Mouse (Mus musculus): ENCODE data around the gene Ufc1. TPM values are rescaled to one million over a fixed set of nuclear protein-coding genes. Genes with fewer than 3 reads are reported as not detected.
A peak's percentile ranks its signal among the peaks of the same experiment; 100 is the strongest.
"Not testable (repeated sequence)": the region's sequence is repeated elsewhere in the genome, so short reads cannot be mapped to it uniquely, and the experiment has no call there.

Gene Ufc1
- total and polyA plus RNA-seq, 2 experiments from 2014 or later: 90.1 to 142 TPM

- H3K36me3 ChIP-seq (ENCODE audit: insufficient read depth, low read length): no peaks in the 10 kb centered on the region
- no peak; the same call in 1 of the 2 replicates for TF ChIP-seq CTCF (IDR thresholded peaks at IDR 0.05; ENCODE audit: low read depth)
- peak within 1 kb of the TSS; percentile 77 for H3K4me2 ChIP-seq (ENCODE audit: low read depth, low read length)
- peak within 1 kb of the TSS; percentile 93 for H3K9ac ChIP-seq (replicated peaks; ENCODE audit: low read length)
- no peaks in the 10 kb centered on the region for H3K9me3 ChIP-seq (ENCODE audit: low read length)
- under 1% methylated on average over 43 of the region's 48 CpGs for WGBS
- peaks cover 14% of the 10 kb centered on the region; the same call in 1 of the 2 replicates for H3K4me1 ChIP-seq (ENCODE audit: insufficient read depth, low read length)
- ATAC-seq (peak; percentile 96), DNase-seq (ENCODE audit: low spot score) (peak; percentile 97)
- no peaks in the 10 kb centered on the region for H3K27me3 ChIP-seq (ENCODE audit: insufficient read depth, low read length)
- H3K4me3 ChIP-seq (ENCODE audit: low read length): peak within 1 kb of the TSS; percentile 89
- H3K27ac ChIP-seq: peak within 1 kb of the TSS; percentile 99
Measured at GRCm38 (mm10) chr1:171328839-171329432, 34.1 kb upstream of the Ufc1 start, which contains the start of gene Dedd. Gene Dedd, plus strand, starts transcription at chr1:171329145.

GRCm38 (mm10) chr1:171328244-171328643, 33.4 kb upstream of the Ufc1 start:
- TF ChIP-seq CTCF (IDR thresholded peaks at IDR 0.05; ENCODE audit: low read depth): no peak
- Histone ChIP-seq H3K27me3 (ENCODE audit: insufficient read depth, low read length) (no peaks in the 10 kb centered on the region), H3K36me3 (ENCODE audit: insufficient read depth, low read length) (no peaks in the 10 kb centered on the region), H3K4me3 (ENCODE audit: low read length) (peak overlapping the region; percentile 89), H3K4me1 (ENCODE audit: insufficient read depth, low read length) (peaks cover 14% of the 10 kb centered on the region; the same call in 1 of the 2 replicates), H3K9me3 (ENCODE audit: low read length) (no peaks in the 10 kb centered on the region), H3K27ac (peak overlapping the region; percentile 99), H3K4me2 (ENCODE audit: low read depth, low read length) (peak overlapping the region; percentile 77), H3K9ac (replicated peaks; ENCODE audit: low read length) (peak overlapping the region; percentile 93)
- ATAC-seq (no peak), DNase-seq (ENCODE audit: low spot score) (peak; percentile 57)
- 27% methylated on average over 9 of the region's 9 CpGs for WGBS

- not testable (repeated sequence) for H3K27me3 ChIP-seq (ENCODE audit: insufficient read depth, low read length); H3K4me3 ChIP-seq (ENCODE audit: low read length); DNase-seq (ENCODE audit: low spot score); H3K27ac ChIP-seq; ATAC-seq; H3K9me3 ChIP-seq (ENCODE audit: low read length); H3K4me2 ChIP-seq (ENCODE audit: low read depth, low read length); H3K36me3 ChIP-seq (ENCODE audit: insufficient read depth, low read length); H3K9ac ChIP-seq (replicated peaks; ENCODE audit: low read length)
- peaks cover 14% of the 10 kb centered on the region; the same call in 1 of the 2 replicates for H3K4me1 ChIP-seq (ENCODE audit: insufficient read depth, low read length)
- 92% methylated on average over 4 of the region's 4 CpGs for WGBS
Measured at GRCm38 (mm10) chr1:171326588-171326987, 31.8 kb upstream of the Ufc1 start.

GRCm38 (mm10) chr1:171325571-171325970, 30.7 kb upstream of the Ufc1 start:
- no peaks in the 10 kb centered on the region for H3K36me3 ChIP-seq (ENCODE audit: insufficient read depth, low read length)
- H3K4me1 ChIP-seq (ENCODE audit: insufficient read depth, low read length): peaks cover 10% of the 10 kb centered on the region; the same call in 1 of the 2 replicates
- no peak for DNase-seq (ENCODE audit: low spot score)
- no peak overlapping the region for H3K4me3 ChIP-seq (ENCODE audit: low read length)
- WGBS: 85% methylated on average over 2 of the region's 2 CpGs
- no peak for TF ChIP-seq CTCF (IDR thresholded peaks at IDR 0.05; ENCODE audit: low read depth)
- H3K9me3 ChIP-seq (ENCODE audit: low read length): no peaks in the 10 kb centered on the region
- no peak overlapping the region for H3K9ac ChIP-seq (replicated peaks; ENCODE audit: low read length)
- no peak overlapping the region for H3K27ac ChIP-seq
- no peak for ATAC-seq
- no peaks in the 10 kb centered on the region for H3K27me3 ChIP-seq (ENCODE audit: insufficient read depth, low read length)
- no peak overlapping the region for H3K4me2 ChIP-seq (ENCODE audit: low read depth, low read length)

- ATAC-seq: no peak; the same call in 1 of the 2 replicates
- Histone ChIP-seq H3K4me1 (ENCODE audit: insufficient read depth, low read length) (no peaks in the 10 kb centered on the region), H3K27ac (no peak overlapping the region), H3K27me3 (ENCODE audit: insufficient read depth, low read length) (no peaks in the 10 kb centered on the region), H3K36me3 (ENCODE audit: insufficient read depth, low read length) (no peaks in the 10 kb centered on the region), H3K4me2 (ENCODE audit: low read depth, low read length) (no peak overlapping the region), H3K9me3 (ENCODE audit: low read length) (no peaks in the 10 kb centered on the region), H3K9ac (replicated peaks; ENCODE audit: low read length) (no peak overlapping the region), H3K4me3 (ENCODE audit: low read length) (no peak overlapping the region)
- no peak for DNase-seq (ENCODE audit: low spot score)
- 83% methylated on average over 1 of the region's 1 CpGs for WGBS
- no peak for TF ChIP-seq CTCF (IDR thresholded peaks at IDR 0.05; ENCODE audit: low read depth)
Measured at GRCm38 (mm10) chr1:171322012-171322411, 27.2 kb upstream of the Ufc1 start.

- TF ChIP-seq CTCF (IDR thresholded peaks at IDR 0.05; ENCODE audit: low read depth): peak; percentile 72
- Histone ChIP-seq H3K4me2 (ENCODE audit: low read depth, low read length) (no peak overlapping the region), H3K9ac (replicated peaks; ENCODE audit: low read length) (no peak overlapping the region), H3K4me1 (ENCODE audit: insufficient read depth, low read length) (no peaks in the 10 kb centered on the region), H3K4me3 (ENCODE audit: low read length) (no peak overlapping the region), H3K27me3 (ENCODE audit: insufficient read depth, low read length) (no peaks in the 10 kb centered on the region), H3K9me3 (ENCODE audit: low read length) (no peaks in the 10 kb centered on the region), H3K27ac (no peak overlapping the region), H3K36me3 (ENCODE audit: insufficient read depth, low read length) (no peaks in the 10 kb centered on the region)
- ATAC-seq (no peak), DNase-seq (ENCODE audit: low spot score) (peak; percentile 59)
Measured at GRCm38 (mm10) chr1:171321415-171321814, 26.6 kb upstream of the Ufc1 start.

- WGBS: 15% methylated on average over 5 of the region's 5 CpGs
- Histone ChIP-seq H3K27ac (no peak overlapping the region), H3K4me2 (ENCODE audit: low read depth, low read length) (peak overlapping the region; percentile 13; the same call in 1 of the 2 replicates), H3K36me3 (ENCODE audit: insufficient read depth, low read length) (no peaks in the 10 kb centered on the region), H3K4me3 (ENCODE audit: low read length) (no peak overlapping the region), H3K4me1 (ENCODE audit: insufficient read depth, low read length) (no peaks in the 10 kb centered on the region), H3K9ac (replicated peaks; ENCODE audit: low read length) (no peak overlapping the region), H3K27me3 (ENCODE audit: insufficient read depth, low read length) (no peaks in the 10 kb centered on the region), H3K9me3 (ENCODE audit: low read length) (no peaks in the 10 kb centered on the region)
- TF ChIP-seq CTCF (IDR thresholded peaks at IDR 0.05; ENCODE audit: low read depth): no peak
- ATAC-seq: no peak
- DNase-seq (ENCODE audit: low spot score): no peak
Measured at GRCm38 (mm10) chr1:171320151-171320550, 25.3 kb upstream of the Ufc1 start.
